Mouse (Mus musculus) erythroblast, embryonic 14.5 days (primary cell): ENCODE data around the gene H1foo.

Experiments used
- GATA1 ChIP-seq: IDR thresholded peaks from 2 replicates; pipeline ENCODE4 v1.6.1; 2012; ENCODE audit warnings: low read length, inconsistent platforms, mixed read lengths
- TAL1 ChIP-seq: IDR thresholded peaks from 3 replicates; pipeline ENCODE4 v1.6.1; 2012; ENCODE audit warnings: low read length, inconsistent platforms, mixed read lengths

- TF ChIP-seq TAL1 (no peak), GATA1 (no peak)
These were observed 31.3 kb upstream of the H1foo start for GRCm38 (mm10) chr6:115913482-115913881.
